Mouse (Mus musculus): ENCODE data around the gene Pp2d1. TPM values are rescaled to one million over a fixed set of nuclear protein-coding genes. Genes with fewer than 3 reads are reported as not detected.
A peak's percentile ranks its signal among the peaks of the same experiment; 100 is the strongest.
"Not testable (repeated sequence)": the region's sequence is repeated elsewhere in the genome, so short reads cannot be mapped to it uniquely, and the experiment has no call there.

The Pp2d1 gene
- total RNA-seq (2015) = not detected in 2 replicates
- 0.04 TPM in 1 of 2 replicates, not detected in the other for total RNA-seq (2017)

- not testable (repeated sequence) for ATAC-seq (replicated peaks; ENCODE audit: poor library complexity)
Measured at GRCm38 (mm10) chr17:53539351-53539750, at the start of gene Pp2d1. Gene Pp2d1 (minus strand): TSS chr17:53539451.

DNA sequence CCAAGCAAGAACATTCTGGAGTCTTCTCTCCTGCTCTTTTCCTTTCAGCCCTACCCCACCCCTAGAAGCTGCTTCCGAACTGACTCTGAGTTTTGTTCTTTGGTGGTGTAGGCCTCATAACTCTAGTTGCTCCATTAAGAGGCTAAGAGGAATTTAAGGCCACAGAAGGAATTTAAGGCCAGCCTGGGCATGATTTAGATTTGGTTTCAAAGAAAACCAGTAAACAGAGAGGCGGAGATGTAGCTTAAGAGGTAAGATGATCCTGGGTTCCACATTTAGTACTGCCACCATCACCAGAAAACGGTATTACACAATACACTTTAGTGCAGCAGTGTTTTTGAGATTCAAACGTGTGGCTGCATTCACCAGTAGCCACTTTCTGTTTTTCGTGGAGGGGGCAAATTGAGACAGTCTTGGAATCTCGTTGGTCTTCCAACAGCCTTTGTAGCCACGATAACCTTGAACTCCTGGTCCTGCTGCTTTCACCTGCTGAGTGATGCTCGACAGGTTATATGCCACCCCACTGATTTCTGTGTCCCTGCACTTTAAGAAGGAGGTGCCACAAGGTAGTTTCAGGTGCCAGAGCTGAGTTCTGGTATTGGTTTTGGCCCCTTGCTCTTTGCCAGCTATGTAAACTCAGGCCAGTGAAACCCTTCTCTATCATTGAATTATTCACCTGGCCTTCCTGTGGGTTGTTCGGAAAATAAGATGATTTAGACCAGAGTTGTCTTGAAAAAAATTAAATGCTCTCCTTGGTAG is 49.0 kb upstream of the Pp2d1 start:
- ATAC-seq (replicated peaks; ENCODE audit: poor library complexity) = 0 out of 2 replicates have a peak, but pooled peaks have one; percentile 18

GRCm38 (mm10) chr17:53587074-53587851 is 48.0 kb upstream of the Pp2d1 start:
- peak; percentile 84 for ATAC-seq (replicated peaks; ENCODE audit: poor library complexity)

- peak; percentile 24 for ATAC-seq (replicated peaks; ENCODE audit: poor library complexity)
Measured at GRCm38 (mm10) chr17:53583846-53584579, 44.8 kb upstream of the Pp2d1 start.

- ATAC-seq (replicated peaks; ENCODE audit: poor library complexity) = no peak
Measured at GRCm38 (mm10) chr17:53582805-53583204, 43.6 kb upstream of the Pp2d1 start.

DNA sequence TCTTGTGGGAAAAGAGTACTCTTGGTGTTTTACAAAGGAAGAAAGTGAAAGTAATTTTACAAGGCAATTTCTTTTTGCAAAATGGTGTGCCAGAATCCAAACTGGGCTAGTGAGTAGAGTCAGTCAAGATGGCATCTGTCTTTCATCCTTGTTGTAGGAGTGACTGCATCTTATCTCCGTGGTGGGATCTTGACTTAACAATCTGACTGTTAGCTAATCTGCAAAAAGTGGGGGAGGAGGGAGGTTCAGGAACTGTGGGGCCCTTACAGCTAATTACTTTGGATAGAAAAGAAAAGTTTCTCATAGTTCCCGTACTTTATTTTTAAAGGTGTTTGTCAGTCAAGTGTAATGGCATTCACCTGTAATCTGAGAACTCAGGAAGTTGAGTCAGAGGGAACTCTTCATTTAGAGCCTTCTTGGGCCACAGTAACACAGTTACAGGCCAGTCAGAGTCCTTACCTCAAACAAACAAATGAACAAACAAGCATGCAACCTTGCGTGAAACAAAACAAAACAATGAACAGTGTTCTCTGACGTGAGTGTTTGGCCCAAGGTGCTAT is 42.9 kb upstream of the Pp2d1 start:
- no peak for ATAC-seq (replicated peaks; ENCODE audit: poor library complexity)

DNA sequence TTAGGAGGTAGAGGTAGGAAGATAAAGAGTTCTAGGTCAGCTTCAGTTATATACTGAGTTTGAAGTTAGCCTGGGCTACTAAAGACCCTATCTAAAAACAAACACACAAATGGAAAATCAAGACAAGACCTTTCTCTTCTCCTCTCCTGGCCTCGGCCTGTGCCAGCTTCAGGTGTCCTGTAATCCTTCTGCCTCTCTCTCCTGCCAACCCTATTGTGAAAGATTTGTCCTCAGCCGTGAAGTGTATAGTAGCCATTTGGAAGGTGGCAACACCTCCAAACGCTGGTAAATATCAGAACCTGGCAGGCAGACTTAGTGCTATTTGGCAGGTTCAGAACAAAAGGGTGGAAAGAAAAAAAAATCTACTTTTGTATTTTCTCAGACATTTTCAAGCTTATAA is 41.0 kb upstream of the Pp2d1 start:
- no peak for ATAC-seq (replicated peaks; ENCODE audit: poor library complexity)

- ATAC-seq (replicated peaks; ENCODE audit: poor library complexity) = no peak
Measured at GRCm38 (mm10) chr17:53579612-53580011, 40.4 kb upstream of the Pp2d1 start.

DNA sequence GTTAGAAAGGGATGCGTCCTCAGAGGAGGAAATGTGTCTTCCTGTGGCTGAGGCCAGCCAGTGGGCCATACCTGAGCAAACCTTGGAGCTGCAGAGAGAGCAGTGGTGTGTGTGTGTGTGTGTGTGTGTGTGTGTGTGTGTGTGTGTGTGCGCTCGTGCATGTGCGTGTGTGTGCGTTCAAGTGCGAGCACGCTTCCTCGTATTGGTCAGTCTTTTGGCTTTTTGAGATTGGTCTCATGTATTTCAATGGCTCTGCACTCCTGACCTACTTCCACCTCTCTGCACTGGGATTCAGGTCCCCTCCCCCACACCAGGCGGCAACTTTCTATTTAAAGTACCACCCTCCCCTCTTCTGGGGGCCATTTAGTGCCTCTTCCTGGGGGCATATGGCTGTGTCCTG is 39.5 kb upstream of the Pp2d1 start:
- peak; percentile 35 for ATAC-seq (replicated peaks; ENCODE audit: poor library complexity)

- no peak for ATAC-seq (replicated peaks; ENCODE audit: poor library complexity)
Measured at GRCm38 (mm10) chr17:53578249-53578648, 39.0 kb upstream of the Pp2d1 start.

DNA sequence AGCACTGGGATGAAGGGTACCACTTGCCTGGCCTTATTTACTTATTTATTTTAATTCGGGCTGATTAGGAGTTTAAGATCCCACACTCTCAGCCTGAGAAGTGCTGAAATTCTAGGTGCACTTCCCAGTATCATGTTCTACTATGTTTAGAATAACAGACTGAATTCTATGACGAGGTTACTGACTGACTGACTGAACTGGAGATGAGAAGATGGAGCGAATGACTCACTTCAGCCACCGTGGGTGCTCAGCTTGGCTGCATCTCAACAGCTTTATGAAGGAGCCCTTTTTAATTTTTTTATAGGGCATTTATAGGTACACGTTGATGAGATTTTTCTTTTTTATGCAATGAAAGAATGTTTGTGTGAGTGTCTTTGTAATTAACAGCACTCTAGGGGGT is 38.5 kb upstream of the Pp2d1 start:
- ATAC-seq (replicated peaks; ENCODE audit: poor library complexity) = no peak

GRCm38 (mm10) chr17:53577151-53577550 is 37.9 kb upstream of the Pp2d1 start:
- ATAC-seq (replicated peaks; ENCODE audit: poor library complexity) = no peak

DNA sequence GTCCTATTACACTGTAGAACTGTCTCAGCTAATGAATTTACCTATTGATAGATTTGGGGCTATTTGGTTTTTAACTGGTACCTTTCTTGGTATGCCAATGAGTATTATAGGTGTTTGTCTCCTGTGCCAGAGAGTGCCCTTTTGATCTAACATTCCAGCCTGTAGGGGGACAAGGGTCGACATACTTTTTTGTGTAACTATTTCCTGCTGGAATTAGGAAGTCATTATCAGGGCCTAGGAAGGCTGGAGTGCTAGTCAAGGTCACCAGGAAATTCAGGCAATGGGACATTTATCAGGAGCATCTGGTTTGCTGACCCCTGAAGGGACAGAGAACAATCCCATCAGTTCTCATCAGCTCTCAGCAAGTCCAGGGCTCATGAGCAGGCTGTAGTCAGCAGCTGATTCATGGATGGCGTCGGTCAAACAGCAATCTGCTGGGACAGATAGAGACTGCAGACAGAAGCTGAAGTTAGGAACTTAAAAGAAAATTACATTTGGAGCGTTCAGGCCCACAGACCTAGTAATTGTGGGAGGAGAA is 33.8 kb upstream of the Pp2d1 start:
- no peak for ATAC-seq (replicated peaks; ENCODE audit: poor library complexity)

DNA sequence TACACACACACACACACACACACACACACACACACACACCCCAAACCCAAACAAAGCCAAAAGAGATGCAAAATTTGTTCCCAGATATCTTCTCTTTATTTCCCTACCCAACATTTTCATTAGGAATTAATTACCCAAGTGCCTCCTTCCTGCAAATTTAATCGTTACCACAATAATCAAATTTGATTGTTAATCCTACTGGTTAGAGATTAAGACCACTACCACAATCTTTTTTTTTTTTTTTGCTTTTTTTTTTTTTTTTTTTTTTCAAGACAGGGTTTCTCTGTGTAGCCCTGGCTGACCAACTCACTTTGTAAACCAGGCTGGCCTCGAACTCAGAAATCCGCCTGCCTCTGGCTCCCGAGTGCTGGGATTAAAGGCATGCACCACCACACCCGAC is 31.7 kb upstream of the Pp2d1 start:
- not testable (repeated sequence) for ATAC-seq (replicated peaks; ENCODE audit: poor library complexity)

- ATAC-seq (replicated peaks; ENCODE audit: poor library complexity) = peak; percentile 54
Measured at GRCm38 (mm10) chr17:53570361-53570875, 31.2 kb upstream of the Pp2d1 start.

- peak; percentile 13 for ATAC-seq (replicated peaks; ENCODE audit: poor library complexity)
Measured at GRCm38 (mm10) chr17:53569829-53570228, 30.6 kb upstream of the Pp2d1 start.

GRCm38 (mm10) chr17:53568734-53569386 is 29.6 kb upstream of the Pp2d1 start:
- ATAC-seq (replicated peaks; ENCODE audit: poor library complexity) = no peak

- peak; percentile 57 for ATAC-seq (replicated peaks; ENCODE audit: poor library complexity)
Measured at GRCm38 (mm10) chr17:53568118-53568517, 28.9 kb upstream of the Pp2d1 start.

DNA sequence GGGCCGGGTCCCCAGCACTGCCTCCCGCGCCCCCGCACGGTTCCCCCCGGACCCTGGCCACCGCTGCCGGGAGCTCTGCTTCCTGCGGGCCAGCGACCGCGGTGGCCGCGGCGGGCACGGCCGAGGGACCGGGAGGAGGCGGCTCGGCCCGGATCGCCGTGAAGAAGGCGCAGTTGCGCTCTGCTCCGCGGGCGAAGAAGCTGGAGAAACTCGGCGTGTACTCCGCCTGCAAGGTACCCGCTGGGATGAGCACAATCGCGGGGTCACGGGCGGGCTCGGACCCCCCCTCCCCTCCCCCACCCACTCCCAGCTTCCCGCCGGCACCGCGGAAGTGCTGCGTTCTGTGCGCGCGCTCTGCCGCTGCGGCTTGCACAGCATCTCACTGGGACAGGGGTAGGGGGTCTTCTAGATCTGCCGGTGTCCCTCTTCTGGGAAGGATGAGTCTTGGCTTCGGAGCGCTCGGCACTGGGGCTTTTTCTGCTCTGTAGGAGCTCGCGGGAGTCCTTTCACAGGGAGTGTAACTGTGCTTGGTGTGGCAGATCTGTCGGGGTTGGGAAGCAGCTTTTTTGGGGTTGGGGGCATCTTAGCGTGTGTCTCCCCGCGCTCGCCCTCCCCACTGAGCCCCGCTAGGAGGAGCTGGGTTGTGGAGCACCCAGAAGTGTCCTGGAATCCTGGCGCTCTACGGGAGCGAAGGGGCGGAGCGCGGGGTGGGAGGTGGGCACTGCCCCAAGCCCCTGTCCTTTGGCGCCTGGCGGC is 28.3 kb upstream of the Pp2d1 start:
- peak; percentile 0; the same call in 1 of the 2 replicates for ATAC-seq (replicated peaks; ENCODE audit: poor library complexity)
